Mouse (Mus musculus): ENCODE data around the gene Nek10. TPM values are rescaled to one million over a fixed set of nuclear protein-coding genes. Genes with fewer than 3 reads are reported as not detected.
A peak's percentile ranks its signal among the peaks of the same experiment; 100 is the strongest.

Nek10 gene
- polyA plus RNA-seq, 1 experiment = not detected

DNA sequence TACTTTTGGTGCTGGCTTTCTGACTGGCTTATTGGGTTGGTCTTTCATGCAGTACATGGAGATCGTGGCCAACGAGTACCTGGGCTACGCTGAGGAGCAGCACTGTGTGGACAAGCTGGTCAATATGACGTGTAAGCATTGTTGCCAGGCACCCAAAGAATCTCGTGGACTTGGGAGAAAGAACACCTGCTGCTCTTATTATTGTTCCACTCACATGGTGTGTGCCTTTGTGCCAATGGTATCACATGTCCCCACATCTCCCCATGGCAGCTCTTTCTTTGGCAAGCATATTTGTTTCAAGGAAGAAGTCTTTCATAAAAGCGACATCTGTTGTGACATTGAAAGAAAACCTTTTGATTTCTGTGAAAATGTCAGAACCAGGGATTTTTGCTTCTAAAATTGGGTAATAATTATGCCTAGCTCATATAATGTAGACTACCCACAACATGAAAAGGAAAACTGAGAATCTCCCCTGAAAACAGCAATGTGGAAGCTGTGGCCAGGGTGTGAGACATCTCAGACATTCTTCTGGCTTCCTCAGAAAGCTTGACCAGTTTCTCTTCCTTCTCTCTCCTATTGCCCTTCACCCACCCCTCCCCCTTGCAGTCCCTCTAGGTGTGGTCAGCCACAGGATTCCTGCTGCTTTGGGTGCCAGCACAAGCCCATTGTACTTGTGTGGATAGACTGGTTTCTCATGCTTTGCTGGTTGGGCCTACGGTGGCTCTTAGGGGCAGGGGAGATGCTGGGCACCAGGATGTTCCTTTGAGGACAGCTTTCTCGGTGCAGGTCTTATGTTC is 39.7 kb downstream of the Nek10 start:
- no peak overlapping the region for H3K4me3 ChIP-seq (replicated peaks; ENCODE audit: control insufficient read depth, low read depth, low read length)
- 74% methylated on average over 8 of the region's 8 CpGs for WGBS
- H3K4me1 ChIP-seq (ENCODE audit: control insufficient read depth, insufficient read depth, low read length) = peaks cover 1% of the 10 kb centered on the region; the same call in 1 of the 2 replicates
- no peak overlapping the region for H3K27ac ChIP-seq (ENCODE audit: control insufficient read depth, insufficient read depth, low read depth, low read length, poor library complexity)
- TF ChIP-seq CTCF (IDR thresholded peaks at IDR 0.05; ENCODE audit: control insufficient read depth, insufficient read depth, low read length) (no peak), POLR2A (IDR thresholded peaks at IDR 0.05; ENCODE audit: borderline replicate concordance, control insufficient read depth, low read depth, low read length) (no peak)

DNA sequence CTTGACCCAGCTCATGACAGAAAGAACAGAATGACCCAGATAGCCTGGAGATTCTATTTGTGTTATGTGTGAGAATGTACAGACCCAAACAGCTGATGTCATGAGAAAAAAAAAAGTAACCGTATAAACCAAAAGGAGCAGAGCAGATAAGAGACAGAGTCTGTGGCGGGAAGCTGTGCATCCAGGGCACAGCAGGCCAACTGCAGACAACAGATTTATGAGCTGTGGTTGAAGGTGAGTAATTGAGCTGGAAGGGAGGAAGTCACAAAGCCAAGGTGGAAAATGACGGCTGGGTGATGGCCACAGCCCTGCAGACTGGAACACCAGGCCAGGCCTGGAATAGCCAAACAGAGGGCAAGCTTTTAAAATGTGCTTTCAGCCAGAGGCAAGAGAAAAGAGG is 49.6 kb downstream of the Nek10 start:
- TF ChIP-seq POLR2A (IDR thresholded peaks at IDR 0.05; ENCODE audit: borderline replicate concordance, control insufficient read depth, low read depth, low read length) (no peak), CTCF (IDR thresholded peaks at IDR 0.05; ENCODE audit: control insufficient read depth, insufficient read depth, low read length) (no peak)
- H3K27ac ChIP-seq (ENCODE audit: control insufficient read depth, insufficient read depth, low read depth, low read length, poor library complexity) = no peak overlapping the region
- no peaks in the 10 kb centered on the region for H3K4me1 ChIP-seq (ENCODE audit: control insufficient read depth, insufficient read depth, low read length)
- H3K4me3 ChIP-seq (replicated peaks; ENCODE audit: control insufficient read depth, low read depth, low read length) = no peak overlapping the region
- 25% methylated on average over 3 of the region's 3 CpGs for WGBS

DNA sequence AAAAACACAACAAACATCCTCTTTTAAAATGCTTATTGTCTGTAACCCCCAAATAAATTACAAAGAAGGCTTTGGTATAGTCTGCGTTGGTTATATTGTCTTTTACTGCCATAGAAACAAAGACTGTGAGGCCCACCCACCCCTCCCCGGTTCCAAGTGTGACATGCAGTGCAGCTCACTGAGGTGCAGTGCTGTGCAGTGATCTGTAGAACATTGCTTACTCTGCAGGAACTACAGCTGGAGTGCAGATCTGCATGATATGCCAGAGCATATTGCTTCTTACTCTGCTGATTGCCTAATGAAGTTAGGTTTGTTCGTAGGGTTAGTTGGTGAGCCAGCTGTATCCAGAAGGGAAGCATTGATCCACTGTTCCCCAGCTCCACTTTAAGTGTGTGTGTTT is 57.1 kb downstream of the Nek10 start:
- Histone ChIP-seq H3K27ac (ENCODE audit: control insufficient read depth, insufficient read depth, low read depth, low read length, poor library complexity) (no peak overlapping the region), H3K4me3 (replicated peaks; ENCODE audit: control insufficient read depth, low read depth, low read length) (no peak overlapping the region), H3K4me1 (ENCODE audit: control insufficient read depth, insufficient read depth, low read length) (no peaks in the 10 kb centered on the region)
- WGBS = 66% methylated on average over 3 of the region's 3 CpGs
- TF ChIP-seq POLR2A (IDR thresholded peaks at IDR 0.05; ENCODE audit: borderline replicate concordance, control insufficient read depth, low read depth, low read length) (no peak), CTCF (IDR thresholded peaks at IDR 0.05; ENCODE audit: control insufficient read depth, insufficient read depth, low read length) (no peak)

DNA sequence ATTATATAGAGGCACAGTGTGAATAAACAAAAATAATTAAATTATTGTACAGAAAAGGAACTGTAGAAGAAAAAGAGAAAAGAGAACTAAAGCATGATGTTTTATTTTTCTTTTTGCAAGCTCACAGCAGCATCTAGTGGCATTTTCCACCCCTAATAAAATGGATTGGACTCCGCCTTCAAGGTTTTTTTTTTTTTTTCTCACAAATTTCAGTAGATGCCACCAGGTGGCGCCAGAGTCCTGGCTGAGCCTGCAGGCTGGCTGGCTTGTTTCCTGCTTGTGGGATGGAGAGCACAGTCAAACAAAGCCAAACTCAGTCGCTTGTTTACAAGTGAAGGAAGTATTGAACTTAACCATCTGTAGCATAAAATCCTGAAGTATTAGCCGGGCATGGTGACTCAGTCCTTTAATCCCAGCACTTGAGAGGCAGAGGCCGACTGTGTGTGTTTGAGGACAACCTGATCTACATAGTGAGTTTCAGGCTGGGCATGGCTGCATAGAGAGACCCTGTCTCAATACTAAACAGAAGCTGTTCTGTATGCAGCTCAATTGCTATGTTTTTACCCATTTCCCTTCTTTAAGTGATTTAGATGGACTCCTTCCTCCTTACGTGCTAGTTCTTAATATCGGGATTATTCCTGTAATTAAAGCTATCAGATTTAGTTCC is 60.6 kb downstream of the Nek10 start:
- no peak overlapping the region for H3K4me3 ChIP-seq (replicated peaks; ENCODE audit: control insufficient read depth, low read depth, low read length)
- no peak overlapping the region for H3K27ac ChIP-seq (ENCODE audit: control insufficient read depth, insufficient read depth, low read depth, low read length, poor library complexity)
- H3K4me1 ChIP-seq (ENCODE audit: control insufficient read depth, insufficient read depth, low read length) = no peaks in the 10 kb centered on the region
- TF ChIP-seq POLR2A (IDR thresholded peaks at IDR 0.05; ENCODE audit: borderline replicate concordance, control insufficient read depth, low read depth, low read length) (no peak), CTCF (IDR thresholded peaks at IDR 0.05; ENCODE audit: control insufficient read depth, insufficient read depth, low read length) (peak; percentile 89)
- WGBS = 27% methylated on average over 7 of the region's 7 CpGs

DNA sequence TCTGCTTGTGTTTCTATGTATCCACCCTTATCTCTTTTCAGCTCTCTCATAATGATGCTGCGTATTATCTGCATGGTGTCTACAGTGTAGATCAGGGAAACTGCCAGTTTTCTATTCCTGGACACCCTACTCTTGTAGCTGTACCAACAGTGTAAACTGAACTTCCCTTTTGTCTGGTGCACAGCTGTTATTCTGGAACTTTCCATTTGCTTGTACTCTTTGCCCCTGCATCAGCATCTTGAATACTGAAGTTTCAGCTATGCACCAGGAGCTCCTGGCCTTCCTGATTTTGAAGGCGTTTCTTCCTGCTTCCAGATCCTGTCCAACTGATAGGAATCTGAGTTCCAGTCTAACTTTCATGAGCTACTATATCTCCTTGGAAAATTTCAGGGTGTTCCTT is 66.0 kb downstream of the Nek10 start:
- Histone ChIP-seq H3K4me3 (replicated peaks; ENCODE audit: control insufficient read depth, low read depth, low read length) (no peak overlapping the region), H3K4me1 (ENCODE audit: control insufficient read depth, insufficient read depth, low read length) (peaks cover 2% of the 10 kb centered on the region), H3K27ac (ENCODE audit: control insufficient read depth, insufficient read depth, low read depth, low read length, poor library complexity) (no peak overlapping the region)
- TF ChIP-seq POLR2A (IDR thresholded peaks at IDR 0.05; ENCODE audit: borderline replicate concordance, control insufficient read depth, low read depth, low read length) (no peak), CTCF (IDR thresholded peaks at IDR 0.05; ENCODE audit: control insufficient read depth, insufficient read depth, low read length) (no peak)
- WGBS = 44% methylated on average over 2 of the region's 2 CpGs

DNA sequence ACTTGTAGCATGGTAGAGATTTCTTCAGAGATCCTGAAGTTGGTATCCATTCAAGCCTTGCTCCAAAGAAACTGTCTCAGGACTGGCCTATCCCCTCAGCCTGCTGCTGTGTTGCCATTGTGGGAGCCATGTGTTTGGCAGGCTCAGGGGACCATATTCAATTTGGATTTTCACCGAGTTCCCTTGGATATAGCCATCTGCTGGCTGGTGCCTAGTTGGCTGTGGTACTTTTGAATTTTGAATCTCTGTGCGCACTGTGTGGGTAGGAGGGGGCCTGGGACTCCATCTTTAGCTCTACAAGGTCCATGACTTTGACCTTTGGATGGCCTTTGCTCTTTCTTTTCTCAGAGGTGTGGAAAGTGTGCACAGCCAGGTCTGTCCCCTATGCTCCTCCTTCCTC is 66.8 kb downstream of the Nek10 start:
- Histone ChIP-seq H3K4me1 (ENCODE audit: control insufficient read depth, insufficient read depth, low read length) (peaks cover 2% of the 10 kb centered on the region), H3K4me3 (replicated peaks; ENCODE audit: control insufficient read depth, low read depth, low read length) (no peak overlapping the region), H3K27ac (ENCODE audit: control insufficient read depth, insufficient read depth, low read depth, low read length, poor library complexity) (no peak overlapping the region)
- no peak for TF ChIP-seq POLR2A (IDR thresholded peaks at IDR 0.05; ENCODE audit: borderline replicate concordance, control insufficient read depth, low read depth, low read length)
- TF ChIP-seq CTCF (IDR thresholded peaks at IDR 0.05; ENCODE audit: control insufficient read depth, insufficient read depth, low read length) = no peak
- WGBS = 83% methylated on average over 2 of the region's 2 CpGs

DNA sequence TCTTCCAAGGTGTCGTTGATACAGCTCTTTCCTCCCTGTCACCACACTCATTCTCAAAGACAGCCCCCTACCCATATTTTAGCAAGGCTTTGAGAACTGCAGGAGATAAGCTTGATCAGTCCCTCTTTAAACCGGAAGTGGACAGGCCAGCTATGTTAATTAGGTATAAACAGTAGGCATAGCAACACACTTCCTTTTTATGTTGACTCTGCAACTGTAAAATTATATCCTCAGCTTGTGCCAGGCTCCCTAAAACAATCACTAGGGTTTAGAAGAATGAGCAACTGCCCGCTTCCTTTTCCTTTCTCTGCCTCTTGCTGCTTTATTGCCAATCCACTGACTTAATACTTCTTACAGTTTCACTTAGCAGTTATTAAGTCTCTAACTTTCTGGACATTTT is 67.2 kb downstream of the Nek10 start:
- Histone ChIP-seq H3K4me1 (ENCODE audit: control insufficient read depth, insufficient read depth, low read length) (peaks cover 2% of the 10 kb centered on the region), H3K27ac (ENCODE audit: control insufficient read depth, insufficient read depth, low read depth, low read length, poor library complexity) (no peak overlapping the region), H3K4me3 (replicated peaks; ENCODE audit: control insufficient read depth, low read depth, low read length) (no peak overlapping the region)
- WGBS = 27% methylated on average over 3 of the region's 3 CpGs
- TF ChIP-seq POLR2A (IDR thresholded peaks at IDR 0.05; ENCODE audit: borderline replicate concordance, control insufficient read depth, low read depth, low read length) (no peak), CTCF (IDR thresholded peaks at IDR 0.05; ENCODE audit: control insufficient read depth, insufficient read depth, low read length) (no peak)

DNA sequence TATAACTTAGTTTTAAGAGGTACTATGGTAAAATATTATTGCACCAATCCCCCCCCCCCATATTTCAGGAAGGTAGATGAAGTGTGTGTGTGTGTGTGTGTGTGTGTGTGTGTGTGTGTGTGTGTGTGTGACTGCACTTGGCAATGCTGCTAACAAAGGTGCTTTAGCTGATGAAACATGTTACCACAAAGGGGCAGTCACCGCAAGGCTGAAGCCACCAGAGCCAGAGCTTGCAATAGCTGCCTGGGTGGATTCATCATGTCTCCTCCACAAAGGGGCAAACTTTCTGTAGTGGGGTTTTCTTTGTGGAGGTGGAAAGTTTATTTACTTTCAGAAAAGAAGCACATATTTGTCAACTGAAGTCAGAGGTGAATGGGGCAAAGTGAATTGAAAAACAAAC is 67.9 kb downstream of the Nek10 start:
- 14% methylated on average over 1 of the region's 1 CpGs for WGBS

More for the DNA sequence above, 67.9 kb downstream of the Nek10 start:
- H3K4me1 ChIP-seq (ENCODE audit: control insufficient read depth, insufficient read depth, low read length) = peaks cover 2% of the 10 kb centered on the region
- H3K27ac ChIP-seq (ENCODE audit: control insufficient read depth, insufficient read depth, low read depth, low read length, poor library complexity) = no peak overlapping the region
- H3K4me3 ChIP-seq (replicated peaks; ENCODE audit: control insufficient read depth, low read depth, low read length) = no peak overlapping the region
- TF ChIP-seq CTCF (IDR thresholded peaks at IDR 0.05; ENCODE audit: control insufficient read depth, insufficient read depth, low read length) (no peak), POLR2A (IDR thresholded peaks at IDR 0.05; ENCODE audit: borderline replicate concordance, control insufficient read depth, low read depth, low read length) (no peak)

All from bone marrow, adult 2 months (tissue).